In genomic region chr4:136204775-136205174, GRCm38 (mm10) we compare ENCODE assay signal across 23 mouse cellular contexts. TPM values are rescaled to one million over a fixed set of nuclear protein-coding genes. Genes with fewer than 3 reads are reported as not detected.
DNase-seq lines count a peak whose midpoint lies in the region; ATAC-seq and TF ChIP-seq lines count a peak whose summit lies in the region.
"Had no signal": no experiment of that assay in that cellular context is flagged by ENCODE, and none has a peak within 500 bp of the region (broad histone marks: within the 10 kb centered on the region; RNA-seq: fewer than 3 reads in every experiment).

No protein-coding gene starts in this region.

- ATAC-seq in kidney, embryonic 15.5 days (replicated peaks; ENCODE audit: low FRiP score): no peak
- ATAC-seq in liver, embryonic 12.5 days: no peak
- ATAC-seq: activated CD4-positive, CD25-positive, alpha-beta regulatory T cell, adult 4 months; CD4-positive, CD25-positive, alpha-beta regulatory T cell, adult 4 months; Patski had no signal

- WGBS in kidney, adult 2 months: 44% methylated on average over 2 of the region's 2 CpGs
- 59% methylated on average over 2 of the region's 2 CpGs for WGBS in kidney, embryonic 15.5 days
- 19% methylated on average over 2 of the region's 2 CpGs for WGBS in liver, adult 2 months
- 65% methylated on average over 2 of the region's 2 CpGs for WGBS in liver, embryonic 12.5 days (ENCODE audit: insufficient replicate concordance)

- no peaks in the 10 kb centered on the region for H3K36me3 ChIP-seq in kidney, adult 2 months (ENCODE audit: control insufficient read depth, insufficient read depth, low read length)
- no peaks in the 10 kb centered on the region for H3K36me3 ChIP-seq in kidney, embryonic 15.5 days
- H3K36me3 ChIP-seq in liver, adult 2 months (ENCODE audit: control insufficient read depth, insufficient read depth, low read length): no peaks in the 10 kb centered on the region
- H3K36me3 ChIP-seq in liver, embryonic 12.5 days: no peaks in the 10 kb centered on the region
- H3K36me3 ChIP-seq: G1E had no signal

- H3K27ac ChIP-seq in kidney, adult 2 months (ENCODE audit: insufficient read depth, low read depth, low read length): no peak overlapping the region
- no peak overlapping the region for H3K27ac ChIP-seq in kidney, embryonic 15.5 days
- no peak overlapping the region for H3K27ac ChIP-seq in liver, adult 2 months (replicated peaks; ENCODE audit: insufficient read depth, low read depth, low read length)
- no peak overlapping the region for H3K27ac ChIP-seq in liver, embryonic 12.5 days

- DNase-seq in kidney, adult 2 months: peak; percentile 69
- DNase-seq in kidney, adult 18-20 months: no peak
- DNase-seq in kidney, adult 9 months: peak; percentile 66
- peak; percentile 48 to 58 for DNase-seq in kidney, postnatal 36 days
- no peak for DNase-seq in kidney, postnatal 10 days
- DNase-seq in liver, adult 2 months (ENCODE audit: extremely low read depth, low read depth, low spot score): peak; percentile 81
- DNase-seq: adrenal gland, adult 2 months; adrenal gland, adult 8-10 months; adrenal gland, postnatal 10 days; adrenal gland, postnatal 14 days; adrenal gland, postnatal 25 days; adrenal gland, postnatal 36 days; B cell, adult 2 months; cerebellum, adult 11 months; cerebellum, adult 11-12 months had no signal

- no peaks in the 10 kb centered on the region for H3K9me3 ChIP-seq in kidney, embryonic 15.5 days (replicated peaks)
- no peaks in the 10 kb centered on the region for H3K9me3 ChIP-seq in liver, embryonic 12.5 days (replicated peaks)
- H3K9me3 ChIP-seq: G1E had no signal

- no peak for TF ChIP-seq CTCF in kidney, adult 2 months (conservative IDR thresholded peaks at IDR 0.05; ENCODE audit: insufficient read depth, insufficient read length, low read depth, low read length)
- TF ChIP-seq CTCF in liver, adult 2 months (IDR thresholded peaks at IDR 0.05; ENCODE audit: low read depth, low read length): no peak

- no peak for TF ChIP-seq POLR2A in kidney, adult 2 months (IDR thresholded peaks at IDR 0.05; ENCODE audit: low read depth, low read length)
- no peak for TF ChIP-seq POLR2A in liver, adult 2 months (IDR thresholded peaks at IDR 0.05; ENCODE audit: extremely low read depth, insufficient read depth, low read length)

- peaks cover 7% of the 10 kb centered on the region; the same call in 1 of the 2 replicates for H3K79me2 ChIP-seq in liver, adult 2 months (ENCODE audit: control insufficient read depth, insufficient read depth, low read length)

- H3K27me3 ChIP-seq in kidney, adult 2 months (replicated peaks; ENCODE audit: control insufficient read depth, insufficient read depth, low read length): no peaks in the 10 kb centered on the region
- H3K27me3 ChIP-seq in kidney, embryonic 15.5 days: peaks cover 8% of the 10 kb centered on the region; the same call in 1 of the 2 replicates
- no peaks in the 10 kb centered on the region for H3K27me3 ChIP-seq in liver, adult 2 months (ENCODE audit: control insufficient read depth, insufficient read depth, low read length)
- peaks cover 83% of the 10 kb centered on the region for H3K27me3 ChIP-seq in liver, embryonic 12.5 days (replicated peaks)
- H3K27me3 ChIP-seq: Patski had no signal

- H3K9ac ChIP-seq in kidney, embryonic 15.5 days: no peak overlapping the region
- no peak overlapping the region for H3K9ac ChIP-seq in liver, adult 2 months (ENCODE audit: low read depth, low read length)
- no peak overlapping the region for H3K9ac ChIP-seq in liver, embryonic 12.5 days

- no peak overlapping the region for H3K4me2 ChIP-seq in kidney, embryonic 15.5 days
- no peak overlapping the region for H3K4me2 ChIP-seq in liver, embryonic 12.5 days

- H3K4me3 ChIP-seq in kidney, adult 2 months (ENCODE audit: insufficient read depth, low read depth, low read length): no peak overlapping the region
- H3K4me3 ChIP-seq in kidney, embryonic 15.5 days (replicated peaks): no peak overlapping the region
- H3K4me3 ChIP-seq in liver, adult 2 months (ENCODE audit: insufficient read depth, low read depth, low read length): no peak overlapping the region
- no peak overlapping the region for H3K4me3 ChIP-seq in liver, embryonic 12.5 days

- H3K4me1 ChIP-seq in kidney, adult 2 months (ENCODE audit: control insufficient read depth, insufficient read depth, low read length): no peaks in the 10 kb centered on the region; the same call in 1 of the 2 replicates
- peaks cover 21% of the 10 kb centered on the region for H3K4me1 ChIP-seq in kidney, embryonic 15.5 days
- peaks cover 6% of the 10 kb centered on the region; the same call in 1 of the 2 replicates for H3K4me1 ChIP-seq in liver, adult 2 months (ENCODE audit: control insufficient read depth, insufficient read depth, low read length)
- peaks cover 31% of the 10 kb centered on the region for H3K4me1 ChIP-seq in liver, embryonic 12.5 days

RNA-seq across cellular contexts. Expression of gene Asap3, which starts 1.4 kb away (rescaled TPM):
- polyA plus RNA-seq in kidney, adult 2 months (2012; rRNA removed): 5.7 and 7.0 TPM in 2 replicates
- polyA plus RNA-seq in kidney, embryonic 15.5 days (2015; fragmentation: Nextera tagmentation; extraction: Ambion mirVana): 4.5 and 6.0 TPM in 2 replicates
- 3.3 and 5.6 TPM in 2 replicates for total RNA-seq in liver, adult 2 months (2014; rRNA removed)
- 5.2 and 5.8 TPM in 2 replicates for polyA plus RNA-seq in liver, adult 2 months (2012; rRNA removed)
- 1.5 and 1.9 TPM in 2 replicates for polyA plus RNA-seq in liver, embryonic 12.5 days (2016; fragmentation: Nextera tagmentation; extraction: Ambion mirVana)
- polyA plus RNA-seq: CD4-positive, CD25-positive, alpha-beta regulatory T cell, adult 4 months had no signal

RNA-seq across cellular contexts. Expression of gene E2f2, which starts 32.6 kb away (rescaled TPM):
- polyA plus RNA-seq in kidney, adult 2 months (2012; rRNA removed): 2.1 and 2.2 TPM in 2 replicates
- 9.7 and 10.5 TPM in 2 replicates for polyA plus RNA-seq in kidney, embryonic 15.5 days (2015; fragmentation: Nextera tagmentation; extraction: Ambion mirVana)
- total RNA-seq in liver, adult 2 months (2014; rRNA removed): 0.40 and 0.46 TPM in 2 replicates
- 0.75 and 0.76 TPM in 2 replicates for polyA plus RNA-seq in liver, adult 2 months (2012; rRNA removed)
- polyA plus RNA-seq in liver, embryonic 12.5 days (2016; fragmentation: Nextera tagmentation; extraction: Ambion mirVana): 63.4 and 69.1 TPM in 2 replicates

RNA-seq across cellular contexts. Expression of gene Tcea3, which starts 42.8 kb away (rescaled TPM):
- polyA plus RNA-seq in kidney, adult 2 months (2012; rRNA removed): 29.9 and 50.8 TPM in 2 replicates
- polyA plus RNA-seq in kidney, embryonic 15.5 days (2015; fragmentation: Nextera tagmentation; extraction: Ambion mirVana): 10.9 and 12.5 TPM in 2 replicates
- 34.8 and 39.3 TPM in 2 replicates for total RNA-seq in liver, adult 2 months (2014; rRNA removed)
- polyA plus RNA-seq in liver, adult 2 months (2012; rRNA removed): 20.1 and 28.9 TPM in 2 replicates
- polyA plus RNA-seq in liver, embryonic 12.5 days (2016; fragmentation: Nextera tagmentation; extraction: Ambion mirVana): 9.8 and 11.1 TPM in 2 replicates
- total RNA-seq: CH12.LX, MEL had no signal
- polyA plus RNA-seq: G1E had no signal

Comparison
In these comparisons a context has a peak if more than half of its experiments do, and no peak if none do; other contexts are left out.
1. DNase-seq: peak in kidney, adult 2 months (single experiment), kidney, adult 9 months (single experiment), kidney, postnatal 36 days (2 of 2) and liver, adult 2 months (single experiment); none in kidney, adult 18-20 months (single experiment) and kidney, postnatal 10 days (single experiment).